In the genomic region with DNA sequence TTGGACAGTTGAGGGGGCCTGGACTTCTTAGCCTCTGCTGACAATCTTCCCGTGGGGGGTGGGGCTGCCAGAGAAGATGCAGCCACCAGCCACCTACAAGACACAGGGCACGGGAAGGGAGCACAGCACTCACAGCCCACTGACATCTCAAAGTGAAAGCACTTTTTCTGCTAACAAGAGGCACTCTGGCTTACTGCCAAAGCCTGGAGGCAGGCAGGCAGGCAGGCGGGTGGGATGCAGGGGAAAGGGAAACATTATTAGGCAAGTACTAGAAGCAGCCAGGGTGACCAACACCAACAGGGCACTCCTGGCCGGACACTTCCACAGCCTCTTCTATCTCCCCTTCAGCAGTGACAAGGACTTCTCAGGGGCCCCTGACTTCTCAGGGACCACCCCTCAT, we compare ENCODE assay signal across 8 mouse cellular contexts. TPM values are rescaled to one million over a fixed set of nuclear protein-coding genes. Genes with fewer than 3 reads are reported as not detected.
DNase-seq lines count a peak whose midpoint lies in the region; ATAC-seq lines count a peak whose summit lies in the region.

No protein-coding gene starts in this region.

- H3K27ac ChIP-seq in midbrain, embryonic 12.5 days (replicated peaks) = no peak overlapping the region; the same call in 1 of the 2 replicates
- H3K27ac ChIP-seq in midbrain, embryonic 11.5 days (ENCODE audit: low read depth, low read length) = no peak overlapping the region
- H3K27ac ChIP-seq in heart, embryonic 11.5 days (ENCODE audit: low read depth, low read length) = no peak overlapping the region
- H3K27ac ChIP-seq in kidney, embryonic 16.5 days (ENCODE audit: low read length) = no peak overlapping the region
- H3K27ac ChIP-seq in liver, embryonic 16.5 days (ENCODE audit: low read length) = no peak overlapping the region

- H3K36me3 ChIP-seq in midbrain, embryonic 12.5 days = no peaks in the 10 kb centered on the region
- no peaks in the 10 kb centered on the region for H3K36me3 ChIP-seq in midbrain, embryonic 11.5 days (ENCODE audit: control insufficient read depth, insufficient read depth, low read length)
- H3K36me3 ChIP-seq in heart, embryonic 11.5 days (ENCODE audit: control insufficient read depth, insufficient read depth, low read length) = no peaks in the 10 kb centered on the region
- H3K36me3 ChIP-seq in kidney, embryonic 16.5 days (ENCODE audit: insufficient read depth, low read length) = no peaks in the 10 kb centered on the region
- no peaks in the 10 kb centered on the region for H3K36me3 ChIP-seq in liver, embryonic 16.5 days (ENCODE audit: control insufficient read depth, insufficient read depth)

- no peaks in the 10 kb centered on the region for H3K9me3 ChIP-seq in midbrain, embryonic 12.5 days
- H3K9me3 ChIP-seq in midbrain, embryonic 11.5 days (ENCODE audit: control insufficient read depth, low read length) = no peaks in the 10 kb centered on the region
- no peaks in the 10 kb centered on the region for H3K9me3 ChIP-seq in heart, embryonic 11.5 days (replicated peaks; ENCODE audit: control insufficient read depth, low read length)
- H3K9me3 ChIP-seq in kidney, embryonic 16.5 days (ENCODE audit: low read length) = no peaks in the 10 kb centered on the region
- H3K9me3 ChIP-seq in liver, embryonic 16.5 days (replicated peaks; ENCODE audit: control insufficient read depth, low read length) = no peaks in the 10 kb centered on the region

- no peak overlapping the region for H3K4me3 ChIP-seq in midbrain, embryonic 12.5 days
- no peak overlapping the region for H3K4me3 ChIP-seq in midbrain, embryonic 11.5 days (ENCODE audit: low read depth, low read length)
- no peak overlapping the region for H3K4me3 ChIP-seq in heart, embryonic 11.5 days (ENCODE audit: low read depth, low read length)
- no peak overlapping the region for H3K4me3 ChIP-seq in kidney, embryonic 16.5 days (ENCODE audit: low read length)
- H3K4me3 ChIP-seq in liver, embryonic 16.5 days (ENCODE audit: low read depth, low read length) = no peak overlapping the region

- peaks cover 12% of the 10 kb centered on the region for H3K4me1 ChIP-seq in midbrain, embryonic 12.5 days
- H3K4me1 ChIP-seq in midbrain, embryonic 11.5 days (ENCODE audit: control insufficient read depth, insufficient read depth, low read length) = no peaks in the 10 kb centered on the region
- peaks cover 6% of the 10 kb centered on the region for H3K4me1 ChIP-seq in heart, embryonic 11.5 days (ENCODE audit: control insufficient read depth, insufficient read depth, low read length)
- no peaks in the 10 kb centered on the region for H3K4me1 ChIP-seq in kidney, embryonic 16.5 days (ENCODE audit: insufficient read depth, low read length)
- no peaks in the 10 kb centered on the region for H3K4me1 ChIP-seq in liver, embryonic 16.5 days (ENCODE audit: control insufficient read depth, low read depth, low read length)

- WGBS in midbrain, embryonic 12.5 days = 30% methylated on average over 4 of the region's 4 CpGs
- 45% methylated on average over 4 of the region's 4 CpGs for WGBS in midbrain, embryonic 11.5 days
- 30% methylated on average over 4 of the region's 4 CpGs for WGBS in heart, embryonic 11.5 days (ENCODE audit: insufficient replicate concordance)
- 51% methylated on average over 4 of the region's 4 CpGs for WGBS in kidney, embryonic 16.5 days
- WGBS in liver, embryonic 16.5 days (ENCODE audit: insufficient replicate concordance) = 16% methylated on average over 4 of the region's 4 CpGs

- H3K27me3 ChIP-seq in midbrain, embryonic 12.5 days = 0 out of 2 replicates have a peak, but pooled peaks cover 3% of the 10 kb centered on the region
- no peaks in the 10 kb centered on the region; the same call in 1 of the 2 replicates for H3K27me3 ChIP-seq in midbrain, embryonic 11.5 days (ENCODE audit: control insufficient read depth, insufficient read depth, low read length)
- H3K27me3 ChIP-seq in heart, embryonic 11.5 days (ENCODE audit: control insufficient read depth, insufficient read depth, low read length) = peaks cover 5% of the 10 kb centered on the region; the same call in 1 of the 2 replicates
- no peaks in the 10 kb centered on the region for H3K27me3 ChIP-seq in kidney, embryonic 16.5 days (ENCODE audit: insufficient read depth, low read length)
- H3K27me3 ChIP-seq in liver, embryonic 16.5 days (ENCODE audit: control insufficient read depth, insufficient read depth, low read depth, low read length) = peaks cover 12% of the 10 kb centered on the region

- H3K9ac ChIP-seq in midbrain, embryonic 12.5 days (replicated peaks) = no peak overlapping the region
- H3K9ac ChIP-seq in midbrain, embryonic 11.5 days (ENCODE audit: low read length) = no peak overlapping the region
- H3K9ac ChIP-seq in heart, embryonic 11.5 days (ENCODE audit: low read depth, low read length) = no peak overlapping the region
- no peak overlapping the region for H3K9ac ChIP-seq in kidney, embryonic 16.5 days (replicated peaks; ENCODE audit: low read length)
- H3K9ac ChIP-seq in liver, embryonic 16.5 days (ENCODE audit: low read depth, low read length) = no peak overlapping the region

- DNase-seq in midbrain, embryonic 11.5 days (ENCODE audit: low spot score, missing footprints) = no peak
- peak; percentile 12 to 13 for DNase-seq in cerebellum, postnatal 36 days
- DNase-seq in ovary, postnatal 14 days (ENCODE audit: low spot score) = peak; percentile 12
- no peak for DNase-seq in embryo, embryonic 10 days (ENCODE audit: low spot score)

- ATAC-seq in midbrain, embryonic 12.5 days (ENCODE audit: low FRiP score, low read depth) = peak; percentile 10; the same call in 1 of the 2 replicates
- no peak for ATAC-seq in midbrain, embryonic 11.5 days (ENCODE audit: low FRiP score)
- 0 out of 2 replicates have a peak, but pooled peaks have one; percentile 18 for ATAC-seq in heart, embryonic 11.5 days (replicated peaks; ENCODE audit: insufficient number of reproducible peaks, low FRiP score, low TSS enrichment)
- ATAC-seq in kidney, embryonic 16.5 days (ENCODE audit: low FRiP score, low TSS enrichment) = 0 out of 2 replicates have a peak, but pooled peaks have one; percentile 20
- ATAC-seq in liver, embryonic 16.5 days (ENCODE audit: low read depth) = 0 out of 2 replicates have a peak, but pooled peaks have one; percentile 13

- H3K4me2 ChIP-seq in midbrain, embryonic 12.5 days (replicated peaks) = no peak overlapping the region; the same call in 1 of the 2 replicates
- H3K4me2 ChIP-seq in midbrain, embryonic 11.5 days = no peak overlapping the region
- H3K4me2 ChIP-seq in heart, embryonic 11.5 days = peak overlapping the region; percentile 41
- H3K4me2 ChIP-seq in kidney, embryonic 16.5 days (replicated peaks; ENCODE audit: low read depth, low read length) = no peak overlapping the region
- H3K4me2 ChIP-seq in liver, embryonic 16.5 days (ENCODE audit: low read depth, low read length) = no peak overlapping the region

RNA-seq across cellular contexts. Expression of a gene that starts 2.8 kb away (rescaled TPM):
- 13.6 and 14.1 TPM in 2 replicates for polyA plus RNA-seq in midbrain, embryonic 12.5 days (2016; fragmentation: Nextera tagmentation; extraction: Ambion mirVana)
- polyA plus RNA-seq in midbrain, embryonic 11.5 days (2014; fragmentation: Nextera tagmentation; extraction: Ambion mirVana) = 10.5 and 11.3 TPM in 2 replicates
- polyA plus RNA-seq in heart, embryonic 11.5 days (2014; fragmentation: Nextera tagmentation; extraction: Ambion mirVana) = 2.4 and 2.7 TPM in 2 replicates
- polyA plus RNA-seq in kidney, embryonic 16.5 days (2015; fragmentation: Nextera tagmentation; extraction: Ambion mirVana) = 5.8 and 6.6 TPM in 2 replicates
- polyA plus RNA-seq in liver, embryonic 16.5 days (2015; fragmentation: Nextera tagmentation; extraction: Ambion mirVana) = 0.54 and 0.59 TPM in 2 replicates

Comparison
In these comparisons a context has a peak if more than half of its experiments do, and no peak if none do; other contexts are left out.
1. DNase-seq: peak in cerebellum, postnatal 36 days (2 of 2) and ovary, postnatal 14 days (single experiment); none in midbrain, embryonic 11.5 days (single experiment) and embryo, embryonic 10 days (single experiment).